Mouse (Mus musculus) midbrain, embryonic 11.5 days (tissue): Measurements from ENCODE around the gene Olfr536. TPM values are rescaled to one million over a fixed set of nuclear protein-coding genes. Genes with fewer than 3 reads are reported as not detected.
"Not testable (repeated sequence)": the region's sequence is repeated elsewhere in the genome, so short reads cannot be mapped to it uniquely, and the experiment has no call there.

ENCODE experiments used
- ATAC-seq: fragments of 200-750 bp; cut with Nextera tagmentation; 2 replicates; pipeline ENCODE4 v1.8.0; 2017; ENCODE audit warnings: moderate TSS enrichment, moderate library complexity; ENCODE audit not compliant: low FRiP score
- DNase-seq: peaks from one replicate; pipeline ENCODE4 v3.0.0; 2015; ENCODE audit warnings: low spot score; ENCODE audit errors: missing footprints
- H3K27ac ChIP-seq: fragments of 300-500 bp; sonication (generic); 2 replicates; pipeline ENCODE4 v1.5.1; 2014; ENCODE audit warnings: low read depth, low read length
- H3K27me3 ChIP-seq: fragments of 300-500 bp; sonication (generic); 2 replicates; pipeline ENCODE4 v1.6.1; 2014; ENCODE audit warnings: mild to moderate bottlenecking, low read length, moderate library complexity, mixed read lengths; ENCODE audit not compliant: control insufficient read depth, insufficient read depth
- H3K36me3 ChIP-seq: fragments of 300-500 bp; sonication (generic); 2 replicates; pipeline ENCODE4 v1.6.1; 2014; ENCODE audit warnings: mild to moderate bottlenecking, low read length, moderate library complexity, mixed read lengths; ENCODE audit not compliant: control insufficient read depth, insufficient read depth
- H3K4me1 ChIP-seq: fragments of 300-500 bp; sonication (generic); 2 replicates; pipeline ENCODE4 v1.6.1; 2014; ENCODE audit warnings: low read length; ENCODE audit not compliant: control insufficient read depth, insufficient read depth
- H3K4me2 ChIP-seq: fragments of 300-500 bp; sonication (generic); 2 replicates; pipeline ENCODE4 v1.6.1; 2014; ENCODE audit warnings: mild to moderate bottlenecking, moderate library complexity
- H3K4me3 ChIP-seq: fragments of 300-500 bp; sonication (generic); 2 replicates; pipeline ENCODE4 v1.5.1; 2014; ENCODE audit warnings: low read depth, low read length
- H3K9ac ChIP-seq: fragments of 300-500 bp; sonication (generic); 2 replicates; pipeline ENCODE4 v1.6.1; 2014; ENCODE audit warnings: low read length
- H3K9me3 ChIP-seq: fragments of 300-500 bp; sonication (generic); 2 replicates; pipeline ENCODE4 v1.6.1; 2016; ENCODE audit warnings: low read length; ENCODE audit not compliant: control insufficient read depth
- WGBS: fragments of 180-500 bp; shearing (Covaris S2); extraction: QIAGEN DNeasy Blood & Tissue Kit; methylation state at CpG from one replicate; pipeline ENCODE4 v1.1.7; 2014; 5-methylcytosine and 5-hydroxymethylcytosine counted together
- polyA plus RNA-seq: library from polyadenylated mRNA; unstranded; fragments of >200 nt; fragmentation: Nextera tagmentation; extraction: Ambion mirVana; gene quantifications from 2 replicates; pipeline ENCODE4 v1.2.1, GENCODE M21; 2014

Olfr536 gene
- not detected in 2 replicates for polyA plus RNA-seq

- not testable (repeated sequence) for H3K36me3 ChIP-seq, H3K27ac ChIP-seq, H3K27me3 ChIP-seq, H3K9me3 ChIP-seq, ATAC-seq, H3K9ac ChIP-seq, H3K4me3 ChIP-seq, H3K4me1 ChIP-seq, H3K4me2 ChIP-seq, DNase-seq
- WGBS = 90% methylated on average over 1 of the region's 2 CpGs
Measured at GRCm38 (mm10) chr7:140507346-140508021, at the start of gene Olfr536. Gene Olfr536, minus strand, starts transcription at chr7:140507396.

- DNase-seq (no peak), ATAC-seq (no peak)
- WGBS = 80% methylated on average over 2 of the region's 2 CpGs
- H3K27me3 ChIP-seq = no peaks in the 10 kb centered on the region
- no peaks in the 10 kb centered on the region for H3K9me3 ChIP-seq
- no peaks in the 10 kb centered on the region for H3K4me1 ChIP-seq
- H3K9ac ChIP-seq = no peak overlapping the region
- H3K36me3 ChIP-seq = no peaks in the 10 kb centered on the region
- no peak overlapping the region for H3K4me3 ChIP-seq
- no peak overlapping the region for H3K27ac ChIP-seq
- H3K4me2 ChIP-seq = no peak overlapping the region
Measured at GRCm38 (mm10) chr7:140539746-140540145, 32.5 kb upstream of the Olfr536 start.

GRCm38 (mm10) chr7:140494702-140495101, 12.5 kb downstream of the Olfr536 start:
- Histone ChIP-seq H3K4me1 (no peaks in the 10 kb centered on the region), H3K4me3 (no peak overlapping the region), H3K27me3 (no peaks in the 10 kb centered on the region), H3K4me2 (no peak overlapping the region), H3K36me3 (no peaks in the 10 kb centered on the region), H3K27ac (no peak overlapping the region), H3K9ac (no peak overlapping the region), H3K9me3 (no peaks in the 10 kb centered on the region)
- no peak for ATAC-seq
- no peak for DNase-seq

GRCm38 (mm10) chr7:140494231-140494630, 13.0 kb downstream of the Olfr536 start:
- Histone ChIP-seq H3K4me1 (no peaks in the 10 kb centered on the region), H3K4me2 (no peak overlapping the region), H3K27ac (no peak overlapping the region), H3K36me3 (no peaks in the 10 kb centered on the region), H3K4me3 (no peak overlapping the region), H3K9ac (no peak overlapping the region), H3K27me3 (no peaks in the 10 kb centered on the region), H3K9me3 (no peaks in the 10 kb centered on the region)
- 44% methylated on average over 2 of the region's 2 CpGs for WGBS
- ATAC-seq (no peak), DNase-seq (no peak)

DNA sequence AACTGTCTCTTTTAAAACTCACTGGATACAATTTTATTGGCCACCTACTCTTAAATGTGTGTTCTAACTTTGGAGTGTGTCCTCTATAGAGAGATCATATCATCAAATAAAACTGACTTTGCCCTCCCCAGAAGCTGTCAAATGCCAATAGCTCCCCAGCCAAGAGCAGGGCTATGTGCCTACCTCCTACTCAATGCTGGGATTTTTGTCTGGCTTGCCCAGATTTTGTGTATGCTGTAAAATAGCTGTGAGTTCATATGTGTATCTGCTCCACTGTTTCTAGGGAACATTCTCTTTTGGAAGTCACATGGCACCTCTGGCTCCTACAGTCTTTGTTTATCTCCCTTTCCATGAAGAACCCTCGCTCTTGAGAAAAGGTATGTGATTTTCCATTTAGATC, 18.2 kb downstream of the Olfr536 start:
- ATAC-seq = no peak
- no peaks in the 10 kb centered on the region for H3K36me3 ChIP-seq
- H3K4me2 ChIP-seq = no peak overlapping the region
- no peak for DNase-seq
- H3K4me3 ChIP-seq = no peak overlapping the region
- no peaks in the 10 kb centered on the region for H3K4me1 ChIP-seq
- no peaks in the 10 kb centered on the region for H3K9me3 ChIP-seq
- WGBS = 84% methylated on average over 1 of the region's 1 CpGs
- H3K9ac ChIP-seq = no peak overlapping the region
- no peak overlapping the region for H3K27ac ChIP-seq
- no peaks in the 10 kb centered on the region for H3K27me3 ChIP-seq

- Histone ChIP-seq H3K4me3 (no peak within 1 kb of the TSS), H3K9me3 (no peaks in the 10 kb centered on the region), H3K36me3 (no peaks in the 10 kb centered on the region), H3K27ac (no peak within 1 kb of the TSS), H3K9ac (no peak within 1 kb of the TSS), H3K4me1 (no peaks in the 10 kb centered on the region), H3K4me2 (no peak within 1 kb of the TSS), H3K27me3 (no peaks in the 10 kb centered on the region)
- ATAC-seq (no peak), DNase-seq (no peak)
- WGBS = 76% methylated on average over 1 of the region's 1 CpGs
Measured at GRCm38 (mm10) chr7:140483916-140484315, 23.3 kb downstream of the Olfr536 start, which contains the start of gene Olfr535. Gene Olfr535, plus strand, starts transcription at chr7:140484216.

DNA sequence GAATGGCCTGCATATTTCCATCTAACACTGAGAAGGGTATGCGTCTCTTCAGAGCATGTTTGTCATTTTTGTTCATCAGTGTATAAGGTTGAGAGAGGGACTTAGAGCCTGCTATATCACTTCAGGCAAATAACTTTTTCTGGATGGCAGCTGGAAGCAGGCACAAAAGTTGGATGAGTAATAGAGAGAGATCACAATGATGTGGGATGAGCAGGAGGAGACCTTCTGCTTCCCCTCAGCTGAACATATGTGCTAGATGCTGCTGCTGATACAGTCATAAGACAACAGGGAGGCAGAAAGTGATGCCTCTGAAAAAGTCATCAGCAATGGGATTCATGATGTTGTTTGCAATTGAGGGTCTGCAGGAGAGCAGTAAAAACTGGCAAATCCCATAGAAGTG, 28.5 kb downstream of the Olfr536 start:
- ATAC-seq = no peak
- 87% methylated on average over 1 of the region's 1 CpGs for WGBS
- no peaks in the 10 kb centered on the region for H3K27me3 ChIP-seq
- no peak overlapping the region for H3K27ac ChIP-seq
- H3K4me2 ChIP-seq = no peak overlapping the region
- H3K4me3 ChIP-seq = no peak overlapping the region
- H3K9ac ChIP-seq = no peak overlapping the region
- no peaks in the 10 kb centered on the region for H3K36me3 ChIP-seq
- H3K4me1 ChIP-seq = no peaks in the 10 kb centered on the region
- H3K9me3 ChIP-seq = no peaks in the 10 kb centered on the region
- no peak for DNase-seq

DNA sequence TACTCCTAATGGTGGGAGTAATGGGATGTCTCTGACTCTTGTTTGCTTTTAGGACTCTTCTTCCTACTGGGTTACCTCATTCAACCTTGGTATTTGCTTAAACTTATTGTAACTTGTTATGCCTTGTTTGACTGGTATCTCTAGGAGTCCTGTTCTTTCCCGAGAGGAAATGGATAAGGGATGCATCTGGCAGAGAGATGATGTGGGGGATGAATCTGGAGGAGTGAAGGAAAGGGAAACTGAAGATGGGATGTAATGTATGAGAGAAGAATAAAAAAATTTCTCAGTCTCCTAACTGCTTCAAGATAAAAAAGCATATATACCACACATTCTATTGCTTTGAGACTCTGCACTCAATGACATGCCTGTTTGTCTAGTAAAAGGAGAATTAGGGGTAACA, 29.3 kb downstream of the Olfr536 start:
- no peak overlapping the region for H3K9ac ChIP-seq
- ATAC-seq = no peak
- H3K36me3 ChIP-seq = no peaks in the 10 kb centered on the region
- H3K27ac ChIP-seq = no peak overlapping the region
- no peaks in the 10 kb centered on the region for H3K27me3 ChIP-seq
- no peaks in the 10 kb centered on the region for H3K9me3 ChIP-seq
- H3K4me3 ChIP-seq = no peak overlapping the region
- WGBS = 79% methylated on average over 1 of the region's 1 CpGs
- no peak overlapping the region for H3K4me2 ChIP-seq
- DNase-seq = no peak
- no peaks in the 10 kb centered on the region for H3K4me1 ChIP-seq

DNA sequence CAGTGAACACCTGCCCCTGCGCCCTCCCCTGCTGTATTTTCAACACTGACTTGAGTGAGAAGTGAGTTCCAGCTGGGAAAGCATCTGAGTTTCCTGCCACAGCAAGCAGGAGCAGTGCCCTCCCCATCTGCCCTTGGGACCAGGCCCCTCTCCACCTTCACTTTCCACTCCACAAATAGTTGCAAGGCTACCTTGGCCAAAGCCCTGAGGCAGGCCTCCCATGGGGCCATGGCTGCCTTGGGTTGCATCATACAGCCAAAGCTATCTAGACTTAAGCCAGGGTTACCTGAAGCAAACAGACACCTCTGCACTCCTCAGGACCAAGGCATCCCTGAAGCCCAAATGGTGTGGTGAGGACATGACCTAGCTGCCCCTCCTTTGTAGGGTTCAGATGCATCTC, 44.1 kb downstream of the Olfr536 start, which contains the start of gene Olfr533:
Gene Olfr533, plus strand, starts transcription at position 301 of the 400 bp plus-strand sequence.
- WGBS = no CpG with 5 or more reads among the region's 1 CpGs
- H3K27me3 ChIP-seq, H3K4me1 ChIP-seq, H3K36me3 ChIP-seq, H3K27ac ChIP-seq, H3K4me3 ChIP-seq, ATAC-seq, H3K9ac ChIP-seq, H3K4me2 ChIP-seq, DNase-seq, H3K9me3 ChIP-seq: not testable (repeated sequence)
